In the genomic region with DNA sequence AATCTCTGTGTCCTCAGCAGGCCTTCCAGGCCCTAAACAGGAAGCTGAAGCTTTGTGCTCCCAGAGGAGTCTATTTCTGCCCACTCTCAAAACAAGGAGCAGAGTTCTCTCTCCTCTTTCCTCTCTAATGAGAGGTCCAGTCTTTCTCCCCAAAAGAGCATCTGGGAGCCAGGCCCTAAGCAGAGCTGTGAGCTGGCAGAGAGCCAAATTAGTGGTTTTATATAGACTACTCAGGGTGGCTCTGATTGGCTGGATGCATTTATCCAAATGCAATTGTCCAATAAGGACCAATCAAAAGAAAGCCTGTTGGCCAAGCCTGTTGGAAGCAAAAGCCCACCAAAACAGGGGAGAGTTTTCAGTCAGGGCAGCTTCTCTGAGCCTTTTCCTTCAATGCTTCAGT, we compare ENCODE assay signal across 24 mouse cellular contexts. TPM values are rescaled to one million over a fixed set of nuclear protein-coding genes. Genes with fewer than 3 reads are reported as not detected.
DNase-seq lines count a peak whose midpoint lies in the region; ATAC-seq and TF ChIP-seq lines count a peak whose summit lies in the region.
"Had no signal": no experiment of that assay in that cellular context is flagged by ENCODE, and none has a peak within 500 bp of the region (broad histone marks: within the 10 kb centered on the region; RNA-seq: fewer than 3 reads in every experiment).

No protein-coding gene starts in this region.

- no peak for TF ChIP-seq POLR2A in limb, embryonic 14.5 days (IDR thresholded peaks at IDR 0.05; ENCODE audit: borderline replicate concordance, extremely low read depth, insufficient read depth, insufficient read length)

- H3K4me3 ChIP-seq in forebrain, embryonic 14.5 days (ENCODE audit: low read depth, low read length) = no peak overlapping the region
- H3K4me3 ChIP-seq in forebrain, embryonic 12.5 days (replicated peaks) = no peak overlapping the region
- no peak overlapping the region for H3K4me3 ChIP-seq in limb, embryonic 14.5 days (replicated peaks; ENCODE audit: low read length)
- no peak overlapping the region for H3K4me3 ChIP-seq in limb, embryonic 10.5 days
- H3K4me3 ChIP-seq: embryonic facial prominence, embryonic 12.5 days; embryonic facial prominence, embryonic 15.5 days; heart, embryonic 15.5 days; hindbrain, embryonic 12.5 days; hindbrain, embryonic 15.5 days had no signal

- no peak for ATAC-seq in forebrain, embryonic 14.5 days
- ATAC-seq in forebrain, embryonic 12.5 days (ENCODE audit: low FRiP score) = no peak
- ATAC-seq in limb, embryonic 14.5 days (ENCODE audit: low FRiP score, low read depth) = no peak
- ATAC-seq: forebrain, embryonic 16.5 days; Patski had no signal

- H3K9ac ChIP-seq in forebrain, embryonic 14.5 days (ENCODE audit: low read length) = no peak overlapping the region
- H3K9ac ChIP-seq in forebrain, embryonic 12.5 days = no peak overlapping the region
- no peak overlapping the region for H3K9ac ChIP-seq in limb, embryonic 14.5 days (ENCODE audit: low read depth, low read length, severe bottlenecking)
- H3K9ac ChIP-seq: embryonic facial prominence, embryonic 12.5 days; embryonic facial prominence, embryonic 15.5 days; heart, embryonic 15.5 days; hindbrain, embryonic 12.5 days; hindbrain, embryonic 15.5 days had no signal

- H3K4me2 ChIP-seq in forebrain, embryonic 14.5 days (ENCODE audit: low read length) = no peak overlapping the region
- no peak overlapping the region for H3K4me2 ChIP-seq in forebrain, embryonic 12.5 days
- H3K4me2 ChIP-seq in limb, embryonic 14.5 days (replicated peaks; ENCODE audit: low read depth, low read length, severe bottlenecking) = no peak overlapping the region
- H3K4me2 ChIP-seq: embryonic facial prominence, embryonic 12.5 days; embryonic facial prominence, embryonic 15.5 days; heart, embryonic 11.5 days; heart, embryonic 15.5 days; hindbrain, embryonic 12.5 days; hindbrain, embryonic 15.5 days had no signal

- DNase-seq in forebrain, embryonic 14.5 days (ENCODE audit: low spot score) = peak; percentile 65
- peak; percentile 13 for DNase-seq in limb, embryonic 14.5 days (ENCODE audit: low spot score)
- no peak for DNase-seq in limb, embryonic 10.5 days (ENCODE audit: low spot score)
- DNase-seq in retina, postnatal 1 day = peak; percentile 43
- DNase-seq in retina, embryonic 14.5 days (ENCODE audit: low spot score) = no peak
- DNase-seq: adrenal gland, postnatal 10 days; adrenal gland, postnatal 36 days; cerebellum, adult 11 months; cerebellum, adult 2 months; cerebellum, adult 9-11 months; cerebellum, postnatal 25 days; gastrocnemius, postnatal 10 days; gastrocnemius, postnatal 36 days; heart, postnatal 10 days had no signal

- H3K4me1 ChIP-seq in forebrain, embryonic 14.5 days (ENCODE audit: control insufficient read depth, insufficient read depth, low read length) = peaks cover 3% of the 10 kb centered on the region
- H3K4me1 ChIP-seq in forebrain, embryonic 12.5 days = peaks cover 4% of the 10 kb centered on the region; the same call in 1 of the 2 replicates
- no peaks in the 10 kb centered on the region for H3K4me1 ChIP-seq in limb, embryonic 14.5 days (ENCODE audit: control insufficient read depth, insufficient read depth, low read length)
- peaks cover 11% of the 10 kb centered on the region for H3K4me1 ChIP-seq in limb, embryonic 10.5 days
- H3K4me1 ChIP-seq: embryonic facial prominence, embryonic 12.5 days; embryonic facial prominence, embryonic 15.5 days; hindbrain, embryonic 12.5 days; hindbrain, embryonic 15.5 days had no signal

- no peaks in the 10 kb centered on the region for H3K36me3 ChIP-seq in forebrain, embryonic 14.5 days (ENCODE audit: control insufficient read depth, insufficient read depth, low read length)
- H3K36me3 ChIP-seq in forebrain, embryonic 12.5 days (replicated peaks) = no peaks in the 10 kb centered on the region
- no peaks in the 10 kb centered on the region for H3K36me3 ChIP-seq in limb, embryonic 14.5 days (ENCODE audit: control insufficient read depth, insufficient read depth, low read length)
- no peaks in the 10 kb centered on the region for H3K36me3 ChIP-seq in limb, embryonic 10.5 days
- H3K36me3 ChIP-seq: embryonic facial prominence, embryonic 12.5 days; embryonic facial prominence, embryonic 15.5 days; heart, embryonic 15.5 days; hindbrain, embryonic 12.5 days; hindbrain, embryonic 15.5 days had no signal

- 0 out of 2 replicates have a peak, but pooled peaks cover 8% of the 10 kb centered on the region for H3K27me3 ChIP-seq in forebrain, embryonic 14.5 days (replicated peaks; ENCODE audit: control insufficient read depth, insufficient read depth, low read length)
- peaks cover 40% of the 10 kb centered on the region for H3K27me3 ChIP-seq in forebrain, embryonic 12.5 days
- no peaks in the 10 kb centered on the region for H3K27me3 ChIP-seq in limb, embryonic 14.5 days (ENCODE audit: control insufficient read depth, insufficient read depth, low read length)
- no peaks in the 10 kb centered on the region for H3K27me3 ChIP-seq in limb, embryonic 10.5 days (ENCODE audit: low read depth, poor library complexity, severe bottlenecking)
- H3K27me3 ChIP-seq: embryonic facial prominence, embryonic 12.5 days; embryonic facial prominence, embryonic 15.5 days; hindbrain, embryonic 15.5 days had no signal

- no peak overlapping the region for H3K27ac ChIP-seq in forebrain, embryonic 14.5 days (ENCODE audit: low read depth, low read length)
- no peak overlapping the region for H3K27ac ChIP-seq in forebrain, embryonic 12.5 days
- H3K27ac ChIP-seq in limb, embryonic 14.5 days (replicated peaks; ENCODE audit: low read depth, low read length) = no peak overlapping the region
- H3K27ac ChIP-seq in limb, embryonic 10.5 days = no peak overlapping the region
- H3K27ac ChIP-seq: embryonic facial prominence, embryonic 12.5 days; embryonic facial prominence, embryonic 15.5 days; heart, embryonic 15.5 days; hindbrain, embryonic 12.5 days; hindbrain, embryonic 15.5 days had no signal

- H3K9me3 ChIP-seq in forebrain, embryonic 14.5 days (replicated peaks; ENCODE audit: control insufficient read depth, low read length) = 0 out of 2 replicates have a peak, but pooled peaks cover 4% of the 10 kb centered on the region
- H3K9me3 ChIP-seq in forebrain, embryonic 12.5 days = 0 out of 2 replicates have a peak, but pooled peaks cover 3% of the 10 kb centered on the region
- no peaks in the 10 kb centered on the region for H3K9me3 ChIP-seq in limb, embryonic 14.5 days (ENCODE audit: control insufficient read depth, low read length)
- no peaks in the 10 kb centered on the region for H3K9me3 ChIP-seq in limb, embryonic 10.5 days (replicated peaks)
- H3K9me3 ChIP-seq: embryonic facial prominence, embryonic 12.5 days; embryonic facial prominence, embryonic 15.5 days; heart, embryonic 15.5 days; hindbrain, embryonic 12.5 days; hindbrain, embryonic 15.5 days had no signal

RNA-seq across cellular contexts. Expression of a gene that starts 44.0 kb away (rescaled TPM):
- polyA plus RNA-seq in forebrain, embryonic 14.5 days (2014; fragmentation: Nextera tagmentation; extraction: Ambion mirVana) = 5.7 and 6.1 TPM in 2 replicates
- polyA plus RNA-seq in forebrain, embryonic 12.5 days (2016; fragmentation: Nextera tagmentation; extraction: Ambion mirVana) = 9.6 and 11.0 TPM in 2 replicates
- 0.05 and 0.13 TPM in 2 replicates for polyA plus RNA-seq in limb, embryonic 14.5 days (2012; rRNA removed)
- not detected in 2 replicates for polyA plus RNA-seq in limb, embryonic 14.5 days (2014; fragmentation: Nextera tagmentation; extraction: Ambion mirVana)
- not detected in 2 replicates for polyA plus RNA-seq in limb, embryonic 10.5 days (2016; fragmentation: Nextera tagmentation; extraction: Ambion mirVana)
- polyA plus RNA-seq: heart, embryonic 11.5 days; heart, embryonic 15.5 days; intestine, embryonic 14.5 days; Patski had no signal

Comparison
In these comparisons a context has a peak if more than half of its experiments do, and no peak if none do; other contexts are left out.
1. DNase-seq: peak in forebrain, embryonic 14.5 days (single experiment), limb, embryonic 14.5 days (single experiment) and retina, postnatal 1 day (single experiment); none in limb, embryonic 10.5 days (single experiment) and retina, embryonic 14.5 days (single experiment).